Mouse (Mus musculus) B cell, adult 67 days (primary cell): ENCODE data around the gene Bmi1. TPM values are rescaled to one million over a fixed set of nuclear protein-coding genes. Genes with fewer than 3 reads are reported as not detected.

Source experiments
- total RNA-seq, 2 experiments: library from RNA; stranded (reverse); gene quantifications; 4 replicates each; pipeline ENCODE4 v1.2.4; 2023

Gene Bmi1
- total RNA-seq = 10 to 100 TPM; 55.5 to 59.0 TPM

GRCm38 (mm10) chr2:18676936-18677491, at the start of gene Bmi1:
Gene Bmi1, plus strand, starts transcription at chr2:18677018.

GRCm38 (mm10) chr2:18672133-18672765, 4.6 kb upstream of the Bmi1 start, which contains the start of gene Commd3:
Gene Commd3, plus strand, starts transcription at chr2:18672384.

GRCm38 (mm10) chr2:18693871-18694610, 17.2 kb downstream of the Bmi1 start, which contains the start of gene Spag6:
Gene Spag6, plus strand, starts transcription at chr2:18694032.

Other genes starting within 250 kb of the Bmi1 start
- 100 to 1,000 TPM in 1 of 2 experiments, 10 to 100 TPM in 1; 84.0 to 104 TPM for gene Commd3, start 4.6 kb upstream of the Bmi1 start, total RNA-seq
- gene Spag6, start 17.0 kb downstream of the Bmi1 start, total RNA-seq = 1 to 10 TPM in 1 of 2 experiments, under 1 TPM in 1; 0.73 to 1.1 TPM